Mouse (Mus musculus) spleen, postnatal 10 days (tissue): ENCODE results near the gene Eci3.
A peak's percentile ranks its signal among the peaks of the same experiment; 100 is the strongest.
"Not testable (repeated sequence)": the region's sequence is repeated elsewhere in the genome, so short reads cannot be mapped to it uniquely, and the experiment has no call there.

Experiments used
- DNase-seq, 2 experiments: peaks; one replicate each; pipeline ENCODE4 v3.0.0; 2021 to 2022; ENCODE audit warnings: low spot score in 2 of 2

Eci3 gene

GRCm38 (mm10) chr13:34963511-34964397 lies at the start of gene Eci3:
Gene Eci3 (minus strand): TSS chr13:34963810.
- DNase-seq = no peak

- DNase-seq = peak in 1 of 2 experiments; percentile 31
These were observed 32.3 kb upstream of the Eci3 start for GRCm38 (mm10) chr13:34995925-34996324.

- DNase-seq = peak; percentile 95 to 97
These were observed 30.6 kb upstream of the Eci3 start for GRCm38 (mm10) chr13:34993983-34994811.

- DNase-seq = no peak
These were observed 30.0 kb upstream of the Eci3 start for GRCm38 (mm10) chr13:34993595-34993982.

- DNase-seq = no peak
These were observed 29.5 kb upstream of the Eci3 start for GRCm38 (mm10) chr13:34993085-34993484.

GRCm38 (mm10) chr13:34991581-34992273 lies 28.1 kb upstream of the Eci3 start:
- DNase-seq = no peak

GRCm38 (mm10) chr13:34983479-34983878 lies 19.9 kb upstream of the Eci3 start:
- not testable (repeated sequence) for DNase-seq

- DNase-seq = not testable (repeated sequence)
These were observed 15.0 kb upstream of the Eci3 start for GRCm38 (mm10) chr13:34978635-34979034.

GRCm38 (mm10) chr13:34977410-34977809 lies 13.8 kb upstream of the Eci3 start:
- DNase-seq = no peak

- DNase-seq = no peak
These were observed 12.5 kb upstream of the Eci3 start for GRCm38 (mm10) chr13:34976116-34976515.

GRCm38 (mm10) chr13:34973770-34974169 lies 10.2 kb upstream of the Eci3 start:
- DNase-seq = no peak

GRCm38 (mm10) chr13:34973149-34973548 lies 9.5 kb upstream of the Eci3 start:
- no peak for DNase-seq

- not testable (repeated sequence) for DNase-seq
These were observed 8.8 kb upstream of the Eci3 start for GRCm38 (mm10) chr13:34972456-34972855.

- not testable (repeated sequence) for DNase-seq
These were observed 2.0 kb upstream of the Eci3 start for GRCm38 (mm10) chr13:34965647-34966046.

- DNase-seq = no peak
These were observed 1.3 kb upstream of the Eci3 start for GRCm38 (mm10) chr13:34964866-34965265.

- no peak for DNase-seq
These were observed 809 bp upstream of the Eci3 start for GRCm38 (mm10) chr13:34964419-34964818.

- no peak for DNase-seq
These were observed 2.4 kb downstream of the Eci3 start for GRCm38 (mm10) chr13:34960996-34961770.

GRCm38 (mm10) chr13:34958158-34958557 lies 5.5 kb downstream of the Eci3 start:
- DNase-seq = not testable (repeated sequence)

GRCm38 (mm10) chr13:34956901-34957300 lies 6.7 kb downstream of the Eci3 start:
- no peak for DNase-seq

GRCm38 (mm10) chr13:34951437-34951836 lies 12.2 kb downstream of the Eci3 start:
- DNase-seq = not testable (repeated sequence)

GRCm38 (mm10) chr13:34942370-34942769 lies 21.2 kb downstream of the Eci3 start:
- no peak for DNase-seq
